Mouse (Mus musculus) brain, adult 2 months (tissue): ENCODE data around the gene Pdp2.
A peak's percentile ranks its signal among the peaks of the same experiment; 100 is the strongest.
"Not testable (repeated sequence)": the region's sequence is repeated elsewhere in the genome, so short reads cannot be mapped to it uniquely, and the experiment has no call there.

Source experiments
- DNase-seq: peaks from one replicate; pipeline ENCODE4 v3.0.0; 2011; ENCODE audit warnings: low read depth, low spot score

The Pdp2 gene

GRCm38 (mm10) chr8:104630981-104631663 lies 39.9 kb downstream of the Pdp2 start, which contains the start of gene Rrad:
Gene Rrad (minus strand): TSS chr8:104631327.
- DNase-seq = peak; percentile 31

DNA sequence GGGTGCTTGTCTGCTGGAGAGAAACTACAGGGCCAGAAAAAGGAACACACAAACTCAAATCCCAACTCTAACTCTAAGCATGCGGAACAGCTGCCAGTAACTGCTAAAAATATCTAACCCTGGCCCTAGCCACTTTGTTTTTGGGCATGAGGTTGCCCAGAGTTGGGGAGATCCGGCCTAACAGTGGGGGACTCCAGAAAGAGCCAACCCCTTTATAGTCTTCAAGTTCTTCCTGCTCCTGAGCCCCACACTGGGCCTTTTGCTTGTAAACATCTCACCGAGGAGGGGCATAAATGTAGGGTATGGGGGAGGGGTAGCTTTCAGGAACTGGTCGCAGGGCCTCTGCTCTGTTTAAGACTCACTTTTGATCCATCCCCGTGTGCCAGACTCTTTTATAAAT lies 40.7 kb downstream of the Pdp2 start:
- no peak for DNase-seq

- DNase-seq = peak; percentile 74
Measured at GRCm38 (mm10) chr8:104632486-104632885, 41.2 kb downstream of the Pdp2 start.

DNA sequence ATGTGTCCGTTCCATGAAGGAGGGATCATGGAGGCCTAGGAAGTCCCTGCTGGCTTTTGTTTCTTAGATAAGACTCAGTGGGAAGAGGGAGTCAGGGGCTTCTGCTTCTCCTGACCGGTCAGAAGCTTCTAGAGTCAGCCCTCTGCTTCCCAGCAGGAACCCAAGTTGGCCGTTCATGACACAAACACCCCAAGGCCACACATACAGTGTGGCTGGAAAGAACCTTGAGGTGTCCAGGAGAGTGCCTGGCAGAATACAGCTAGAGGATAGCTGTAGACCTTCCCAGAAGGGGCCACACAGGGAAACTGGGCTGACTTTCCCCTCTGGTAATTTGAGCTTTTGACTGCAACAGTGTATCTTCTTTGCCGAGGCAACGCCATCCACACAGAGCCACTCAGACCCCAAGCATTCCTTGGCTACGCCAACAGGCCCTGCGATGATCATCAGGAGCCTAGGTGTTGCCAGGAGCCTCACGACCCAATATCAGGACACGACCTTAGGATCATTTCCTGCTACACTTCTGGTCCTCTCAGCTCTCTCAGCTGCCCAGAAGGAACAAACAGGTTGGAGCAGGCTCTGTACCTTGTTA lies 42.0 kb downstream of the Pdp2 start:
- DNase-seq = no peak

DNA sequence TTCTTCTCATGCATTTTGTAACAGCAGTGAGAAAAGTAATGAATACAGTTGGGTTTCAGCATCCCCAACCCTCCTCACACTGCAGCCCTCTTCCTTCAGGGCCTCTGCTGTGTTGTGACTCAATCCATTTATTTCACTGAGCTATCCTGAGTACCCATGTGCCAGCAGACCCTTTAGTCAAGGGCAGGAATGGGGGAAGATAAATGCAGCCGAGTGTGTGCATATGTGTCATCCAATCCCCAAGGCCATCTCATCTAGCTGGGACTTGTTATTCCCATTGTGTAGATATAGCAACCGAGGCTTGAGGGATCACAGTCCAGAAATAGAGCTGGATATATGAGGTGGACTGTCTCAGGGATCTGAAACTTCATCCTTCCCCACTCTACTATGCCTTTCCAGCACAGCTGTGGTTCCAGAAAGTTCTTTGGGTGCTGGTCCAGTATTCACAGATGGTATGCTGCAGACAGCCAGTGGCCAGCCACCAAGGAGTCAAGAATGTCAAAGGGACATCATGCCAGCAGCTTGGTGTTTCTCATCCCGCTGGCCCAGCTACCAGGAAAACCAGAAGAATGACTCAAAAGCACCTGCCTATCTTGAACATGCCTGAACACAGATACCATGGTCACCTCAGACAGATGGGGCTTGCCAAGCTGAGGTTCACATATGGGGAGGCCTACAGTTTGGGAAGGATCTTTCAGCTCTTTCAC lies 43.9 kb downstream of the Pdp2 start:
- no peak for DNase-seq

DNA sequence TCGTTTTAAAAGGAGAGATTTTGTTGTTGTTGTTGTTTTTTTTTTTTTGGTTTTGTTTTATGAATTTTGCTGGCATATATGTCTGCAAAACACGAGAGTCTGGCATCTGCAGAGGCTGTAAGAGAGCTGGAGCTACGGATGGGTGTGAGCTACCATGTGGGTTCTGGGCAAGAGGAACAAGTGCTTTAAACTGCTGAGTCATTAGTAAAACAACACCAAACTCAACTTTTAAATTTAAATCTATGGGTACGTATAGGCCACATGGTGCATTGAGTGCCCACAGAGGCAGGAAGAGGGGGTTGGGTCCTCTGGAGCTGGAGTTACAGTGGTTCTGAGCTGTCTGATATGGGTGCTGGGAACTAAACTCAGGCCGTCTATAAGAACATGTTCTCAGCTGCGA lies 46.8 kb downstream of the Pdp2 start:
- no peak for DNase-seq

GRCm38 (mm10) chr8:104640241-104640640 lies 49.0 kb downstream of the Pdp2 start:
- no peak for DNase-seq

- DNase-seq = no peak
Measured at GRCm38 (mm10) chr8:104640831-104641370, 49.6 kb downstream of the Pdp2 start.

DNA sequence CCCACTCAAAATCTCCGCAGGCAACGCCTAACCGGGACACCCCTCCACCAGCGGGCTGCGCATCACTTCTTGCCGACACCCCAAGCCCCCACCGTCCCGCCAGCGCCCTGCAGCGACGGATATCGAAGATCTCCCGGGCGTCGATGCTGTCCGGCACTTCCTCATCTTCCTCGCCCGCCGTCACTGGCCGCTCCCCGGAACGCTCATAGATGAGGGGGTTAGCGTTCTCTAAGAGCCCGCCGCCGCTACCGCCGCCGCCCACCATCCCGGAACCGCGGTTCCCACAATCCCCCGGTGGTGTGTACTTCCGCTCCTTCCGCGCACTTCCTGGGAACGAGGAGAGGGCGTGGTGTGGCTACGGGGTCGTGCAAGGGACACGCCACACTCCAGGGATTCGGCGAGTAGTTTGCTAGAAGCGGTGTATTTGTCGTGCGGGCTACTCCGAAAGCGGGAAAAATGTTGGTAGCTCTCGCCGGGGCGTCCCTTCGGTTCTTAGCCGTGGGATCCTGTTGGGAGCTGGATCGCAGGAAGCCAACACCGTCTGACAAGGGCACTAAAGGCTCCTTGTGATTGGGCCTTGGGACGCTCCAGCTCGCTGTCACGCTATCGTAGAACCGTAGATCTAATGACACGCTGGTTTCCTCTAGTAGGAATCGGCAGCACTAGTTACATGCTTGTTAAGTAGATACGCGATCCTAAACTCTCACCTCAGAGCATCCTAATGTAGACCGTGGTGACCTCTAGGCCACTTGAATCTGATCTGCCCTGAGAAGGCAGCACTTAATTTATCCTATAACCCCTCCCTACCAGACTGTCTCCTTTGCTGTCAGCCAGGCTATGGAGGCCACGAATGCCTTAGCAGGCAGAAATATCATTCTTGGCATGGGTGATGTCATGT lies 50.4 kb downstream of the Pdp2 start, which contains the start of gene Ciao2b:
Gene Ciao2b, minus strand, starts transcription at position 540 of the 898 bp plus-strand sequence.
- peak; percentile 97 for DNase-seq

DNA sequence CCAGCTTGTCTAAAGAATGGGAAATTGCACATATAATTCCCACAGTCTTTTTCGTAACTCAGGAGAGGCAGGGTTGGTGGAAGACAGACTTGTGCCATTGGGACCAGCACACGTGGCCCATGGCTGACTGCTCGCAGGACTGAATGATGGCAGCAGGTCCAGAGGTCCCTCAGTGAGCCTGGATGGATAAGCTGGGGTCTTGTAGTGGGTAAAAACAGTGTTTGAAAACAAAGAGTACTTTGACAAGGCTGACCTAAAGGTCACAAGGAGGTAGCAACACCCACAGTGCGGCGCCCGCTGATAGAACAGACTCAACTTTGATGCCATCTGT lies 51.0 kb downstream of the Pdp2 start:
- DNase-seq = no peak

GRCm38 (mm10) chr8:104644187-104644586 lies 52.9 kb downstream of the Pdp2 start:
- not testable (repeated sequence) for DNase-seq
